Mouse (Mus musculus) heart, embryonic 12.5 days (tissue): ENCODE data around the gene Shq1. TPM values are rescaled to one million over a fixed set of nuclear protein-coding genes. Genes with fewer than 3 reads are reported as not detected.

Experiments
- ATAC-seq: fragments of 200-750 bp; cut with Nextera tagmentation; 2 replicates; pipeline ENCODE4 v1.8.0; 2017; ENCODE audit warnings: moderate TSS enrichment, moderate library complexity; ENCODE audit not compliant: insufficient number of reproducible peaks, low FRiP score
- H3K27ac ChIP-seq: fragments of 300-500 bp; sonication (generic); 2 replicates; pipeline ENCODE4 v1.5.1; 2016; ENCODE audit warnings: mild to moderate bottlenecking, moderate library complexity; ENCODE audit not compliant: poor library complexity, severe bottlenecking
- H3K27me3 ChIP-seq: fragments of 300-500 bp; sonication (generic); replicated peaks from 2 replicates; pipeline ENCODE4 v1.6.1; 2016; ENCODE audit warnings: mild to moderate bottlenecking, moderate library complexity
- H3K36me3 ChIP-seq: fragments of 300-500 bp; sonication (generic); 2 replicates; pipeline ENCODE4 v1.6.1; 2016; ENCODE audit warnings: mild to moderate bottlenecking, moderate library complexity
- H3K4me1 ChIP-seq: fragments of 300-500 bp; sonication (generic); replicated peaks from 2 replicates; pipeline ENCODE4 v1.6.1; 2016; ENCODE audit warnings: mild to moderate bottlenecking
- H3K4me2 ChIP-seq: fragments of 300-500 bp; sonication (generic); 2 replicates; pipeline ENCODE4 v1.6.1; 2016; ENCODE audit warnings: mild to moderate bottlenecking, moderate library complexity
- H3K4me3 ChIP-seq: fragments of 300-500 bp; sonication (generic); 2 replicates; pipeline ENCODE4 v1.5.1; 2016; ENCODE audit warnings: mild to moderate bottlenecking
- H3K9ac ChIP-seq: fragments of 300-500 bp; sonication (generic); 2 replicates; pipeline ENCODE4 v1.6.1; 2016; ENCODE audit warnings: mild to moderate bottlenecking, moderate library complexity
- H3K9me3 ChIP-seq: fragments of 300-500 bp; sonication (generic); replicated peaks from 2 replicates; pipeline ENCODE4 v1.6.1; 2016; ENCODE audit warnings: mild to moderate bottlenecking, moderate library complexity
- WGBS: fragments of 180-500 bp; shearing (Covaris S2); methylation state at CpG from one replicate; pipeline ENCODE4 v1.1.7; 2016; 5-methylcytosine and 5-hydroxymethylcytosine counted together
- polyA plus RNA-seq: library from polyadenylated mRNA; unstranded; fragments of >200 nt; fragmentation: Nextera tagmentation; extraction: Ambion mirVana; gene quantifications from 2 replicates; pipeline ENCODE4 v1.2.1, GENCODE M21; 2016

The Shq1 gene
- polyA plus RNA-seq, 1 experiment from 2014 or later = 11.4 TPM

DNA sequence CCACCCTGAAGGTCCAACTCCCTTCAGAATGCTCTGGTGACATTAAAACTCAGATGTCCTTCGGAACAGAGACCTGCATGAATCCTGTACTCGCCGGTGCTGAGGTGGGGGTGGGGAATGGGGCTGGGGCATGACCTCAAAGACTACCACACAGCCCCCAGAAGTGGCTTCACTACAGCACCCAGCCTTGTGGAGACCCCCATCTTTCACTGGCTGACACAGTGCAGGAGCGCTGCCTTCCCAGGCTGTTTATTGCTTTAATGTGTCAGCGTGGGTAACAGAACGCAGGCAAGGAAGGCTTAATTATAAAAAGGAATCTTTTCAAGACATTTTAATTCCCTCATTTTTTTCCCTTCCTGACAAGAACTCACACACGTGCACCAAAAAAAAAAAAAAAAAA, 137.6 kb downstream of the Shq1 start:
- WGBS = 49% methylated on average over 7 of the region's 7 CpGs
- Histone ChIP-seq H3K9ac (no peak overlapping the region), H3K36me3 (no peaks in the 10 kb centered on the region), H3K27ac (no peak overlapping the region), H3K4me3 (no peak overlapping the region), H3K4me2 (no peak overlapping the region), H3K4me1 (peaks cover 19% of the 10 kb centered on the region), H3K9me3 (no peaks in the 10 kb centered on the region), H3K27me3 (0 out of 2 replicates have a peak, but pooled peaks cover 4% of the 10 kb centered on the region)
- no peak for ATAC-seq

- 79% methylated on average over 8 of the region's 8 CpGs for WGBS
- no peak overlapping the region for H3K9ac ChIP-seq
- H3K27ac ChIP-seq = no peak overlapping the region
- peaks cover 7% of the 10 kb centered on the region; the same call in 1 of the 2 replicates for H3K27me3 ChIP-seq
- H3K4me2 ChIP-seq = no peak overlapping the region
- no peaks in the 10 kb centered on the region for H3K9me3 ChIP-seq
- peaks cover 22% of the 10 kb centered on the region for H3K4me1 ChIP-seq
- no peak overlapping the region for H3K4me3 ChIP-seq
- H3K36me3 ChIP-seq = no peaks in the 10 kb centered on the region
- ATAC-seq = no peak
Observed at GRCm38 (mm10) chr6:100532326-100532725, 138.6 kb downstream of the Shq1 start.

DNA sequence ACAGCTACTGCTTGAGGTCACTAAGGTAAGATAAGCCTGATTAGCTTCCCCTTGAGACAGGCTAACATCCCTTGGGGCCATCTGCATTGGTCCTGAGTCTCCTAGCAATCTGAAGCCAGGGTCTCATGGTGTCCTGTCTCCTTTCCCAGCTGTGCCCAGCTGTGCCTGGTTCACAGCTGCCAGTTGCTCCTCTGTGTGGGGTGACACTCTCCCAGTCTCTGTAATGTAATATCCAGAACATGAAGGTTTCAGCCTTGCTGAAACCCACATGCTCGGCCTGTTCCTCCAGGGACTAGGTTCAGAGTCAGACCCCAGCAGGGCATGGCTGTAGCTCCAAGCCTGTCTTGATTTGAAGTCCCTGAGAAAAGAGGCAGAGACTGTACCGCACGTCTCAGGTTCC, 141.3 kb downstream of the Shq1 start:
- H3K4me1 ChIP-seq = peaks cover 36% of the 10 kb centered on the region
- H3K36me3 ChIP-seq = no peaks in the 10 kb centered on the region
- 57% methylated on average over 3 of the region's 3 CpGs for WGBS
- H3K27me3 ChIP-seq = peaks cover 12% of the 10 kb centered on the region; the same call in 1 of the 2 replicates
- H3K9me3 ChIP-seq = no peaks in the 10 kb centered on the region
- H3K27ac ChIP-seq = no peak overlapping the region
- no peak overlapping the region for H3K4me2 ChIP-seq
- no peak overlapping the region for H3K4me3 ChIP-seq
- no peak for ATAC-seq
- H3K9ac ChIP-seq = no peak overlapping the region

DNA sequence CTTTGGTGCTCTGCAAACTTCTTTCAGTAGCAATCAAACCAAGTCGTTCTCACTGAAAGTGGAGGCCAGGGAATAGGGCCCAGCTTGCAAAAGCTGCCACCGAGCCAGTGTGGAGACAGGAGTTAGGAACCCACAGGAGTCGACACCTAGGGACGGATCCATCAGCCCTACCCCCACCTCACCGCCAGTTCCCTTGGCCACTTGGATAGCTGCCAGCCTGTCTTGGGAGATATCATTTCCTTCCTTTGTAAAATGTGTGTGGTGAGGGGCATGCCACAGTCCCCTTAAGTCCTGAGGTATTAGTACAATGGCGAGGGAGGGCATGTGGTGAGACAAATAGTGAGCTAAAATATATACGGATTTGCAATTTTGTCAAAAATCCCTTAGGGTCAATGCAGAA, 142.4 kb downstream of the Shq1 start:
- Histone ChIP-seq H3K4me2 (no peak overlapping the region), H3K4me3 (no peak overlapping the region), H3K4me1 (peaks cover 27% of the 10 kb centered on the region), H3K9ac (no peak overlapping the region), H3K27ac (no peak overlapping the region), H3K36me3 (no peaks in the 10 kb centered on the region), H3K27me3 (peaks cover 12% of the 10 kb centered on the region; the same call in 1 of the 2 replicates), H3K9me3 (no peaks in the 10 kb centered on the region)
- ATAC-seq = no peak
- WGBS = 23% methylated on average over 7 of the region's 7 CpGs

DNA sequence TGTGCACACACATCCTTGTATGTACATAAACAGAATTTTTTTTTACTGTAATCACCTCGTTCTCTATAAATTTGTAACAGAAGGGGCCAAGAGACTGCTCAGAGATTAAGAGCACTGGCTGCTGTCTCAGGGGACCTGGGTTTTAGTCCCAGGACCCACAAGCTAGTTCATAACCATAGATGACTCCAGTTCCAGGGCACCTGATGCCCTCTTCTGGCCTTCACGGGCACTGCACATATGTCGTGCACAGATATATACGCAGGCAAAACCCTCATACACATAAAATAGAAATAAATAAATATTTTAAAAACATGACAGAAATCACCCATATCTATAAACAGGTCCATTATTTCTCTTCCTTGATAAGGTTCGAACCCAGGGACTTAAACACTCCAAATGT, 143.0 kb downstream of the Shq1 start:
- H3K9ac ChIP-seq = no peak overlapping the region
- no peak overlapping the region for H3K4me2 ChIP-seq
- 87% methylated on average over 5 of the region's 5 CpGs for WGBS
- H3K4me1 ChIP-seq = peaks cover 27% of the 10 kb centered on the region
- ATAC-seq = no peak
- peaks cover 12% of the 10 kb centered on the region; the same call in 1 of the 2 replicates for H3K27me3 ChIP-seq
- no peak overlapping the region for H3K4me3 ChIP-seq
- no peaks in the 10 kb centered on the region for H3K9me3 ChIP-seq
- no peaks in the 10 kb centered on the region for H3K36me3 ChIP-seq
- no peak overlapping the region for H3K27ac ChIP-seq

DNA sequence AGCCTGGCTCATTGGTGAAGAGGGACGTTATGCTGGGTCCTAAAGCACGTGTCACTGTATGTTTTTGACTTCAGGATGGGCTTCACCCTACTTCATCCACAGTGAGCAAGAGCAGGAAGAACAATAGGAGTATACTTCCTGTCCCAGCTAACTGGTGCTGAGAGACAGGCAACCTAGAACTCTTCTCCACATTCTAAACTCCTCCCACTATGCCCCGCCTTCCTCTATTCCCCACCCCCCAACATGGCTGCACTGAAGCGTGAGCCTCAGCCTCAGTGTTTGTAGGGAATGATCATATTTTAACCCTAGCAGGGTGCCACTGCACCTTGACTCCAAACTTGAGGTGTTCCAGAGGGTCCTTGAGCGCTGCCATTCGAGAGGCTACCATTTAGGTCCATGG, 143.8 kb downstream of the Shq1 start:
- Histone ChIP-seq H3K4me2 (no peak overlapping the region), H3K4me1 (peaks cover 27% of the 10 kb centered on the region), H3K9me3 (no peaks in the 10 kb centered on the region), H3K9ac (no peak overlapping the region), H3K27me3 (peaks cover 12% of the 10 kb centered on the region; the same call in 1 of the 2 replicates), H3K4me3 (no peak overlapping the region), H3K36me3 (no peaks in the 10 kb centered on the region), H3K27ac (no peak overlapping the region)
- ATAC-seq = peak; percentile 10; the same call in 1 of the 2 replicates
- WGBS = 78% methylated on average over 6 of the region's 6 CpGs

DNA sequence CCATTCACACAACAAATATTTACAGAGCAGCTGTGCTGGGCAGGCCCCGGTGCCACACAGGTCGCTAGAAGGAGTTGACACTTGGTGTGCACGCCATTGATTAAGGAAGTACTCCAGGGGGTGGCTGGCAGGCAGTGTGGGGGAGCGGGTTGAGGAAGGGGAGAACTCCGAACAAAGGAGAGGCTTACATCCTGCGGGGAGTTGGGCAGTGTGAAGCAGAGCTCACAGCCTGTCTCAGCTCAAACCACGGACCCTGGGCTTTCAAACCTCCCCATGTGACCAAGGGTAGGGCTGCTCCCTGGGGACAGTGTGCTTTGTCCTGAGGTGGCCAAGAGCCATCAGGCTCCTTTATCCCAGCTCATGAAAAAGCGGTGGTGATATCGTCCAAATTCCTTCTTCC, 144.9 kb downstream of the Shq1 start:
- ATAC-seq = no peak
- peak overlapping the region; percentile 9; the same call in 1 of the 2 replicates for H3K4me2 ChIP-seq
- WGBS = 8% methylated on average over 9 of the region's 9 CpGs
- no peaks in the 10 kb centered on the region for H3K9me3 ChIP-seq
- peaks cover 8% of the 10 kb centered on the region; the same call in 1 of the 2 replicates for H3K27me3 ChIP-seq
- no peaks in the 10 kb centered on the region for H3K36me3 ChIP-seq
- H3K4me3 ChIP-seq = no peak overlapping the region
- H3K27ac ChIP-seq = no peak overlapping the region
- H3K9ac ChIP-seq = no peak overlapping the region
- H3K4me1 ChIP-seq = peaks cover 27% of the 10 kb centered on the region

- H3K4me2 ChIP-seq = no peak overlapping the region
- no peak overlapping the region for H3K27ac ChIP-seq
- no peak overlapping the region for H3K4me3 ChIP-seq
- H3K36me3 ChIP-seq = no peaks in the 10 kb centered on the region
- WGBS = 42% methylated on average over 3 of the region's 3 CpGs
- no peak overlapping the region for H3K9ac ChIP-seq
- H3K27me3 ChIP-seq = peaks cover 8% of the 10 kb centered on the region; the same call in 1 of the 2 replicates
- no peaks in the 10 kb centered on the region for H3K9me3 ChIP-seq
- no peak for ATAC-seq
- peaks cover 27% of the 10 kb centered on the region for H3K4me1 ChIP-seq
Observed at GRCm38 (mm10) chr6:100525496-100525895, 145.5 kb downstream of the Shq1 start.

GRCm38 (mm10) chr6:100522495-100522894, 148.5 kb downstream of the Shq1 start:
- H3K4me2 ChIP-seq = no peak overlapping the region

GRCm38 (mm10) chr6:100521615-100522398, 149.2 kb downstream of the Shq1 start:
- Histone ChIP-seq H3K9ac (no peak overlapping the region), H3K4me3 (no peak overlapping the region), H3K27me3 (peaks cover 32% of the 10 kb centered on the region), H3K4me1 (peaks cover 14% of the 10 kb centered on the region), H3K36me3 (no peaks in the 10 kb centered on the region), H3K4me2 (no peak overlapping the region), H3K9me3 (no peaks in the 10 kb centered on the region), H3K27ac (no peak overlapping the region)
- 70% methylated on average over 2 of the region's 2 CpGs for WGBS
- ATAC-seq = no peak

More at GRCm38 (mm10) chr6:100522495-100522894, 148.5 kb downstream of the Shq1 start:
- H3K9ac ChIP-seq = no peak overlapping the region
- no peak overlapping the region for H3K4me3 ChIP-seq
- H3K27ac ChIP-seq = no peak overlapping the region
- peaks cover 30% of the 10 kb centered on the region for H3K27me3 ChIP-seq
- no peak for ATAC-seq
- no peaks in the 10 kb centered on the region for H3K9me3 ChIP-seq
- no peaks in the 10 kb centered on the region for H3K36me3 ChIP-seq
- WGBS = 58% methylated on average over 3 of the region's 3 CpGs
- peaks cover 16% of the 10 kb centered on the region for H3K4me1 ChIP-seq

GRCm38 (mm10) chr6:100520558-100521099, 150.3 kb downstream of the Shq1 start:
- Histone ChIP-seq H3K36me3 (no peaks in the 10 kb centered on the region), H3K4me3 (no peak overlapping the region), H3K9ac (no peak overlapping the region), H3K27ac (no peak overlapping the region), H3K4me2 (no peak overlapping the region), H3K27me3 (peaks cover 34% of the 10 kb centered on the region), H3K9me3 (no peaks in the 10 kb centered on the region), H3K4me1 (peaks cover 7% of the 10 kb centered on the region)
- WGBS = 69% methylated on average over 5 of the region's 5 CpGs
- ATAC-seq = no peak
